Mouse (Mus musculus): ENCODE data around the gene Eif4a3. TPM values are rescaled to one million over a fixed set of nuclear protein-coding genes. Genes with fewer than 3 reads are reported as not detected.
"Not testable (repeated sequence)": the region's sequence is repeated elsewhere in the genome, so short reads cannot be mapped to it uniquely, and the experiment has no call there.

Eif4a3 gene
- polyA plus RNA-seq, 1 experiment from 2014 or later = 385 TPM

- H3K4me2 ChIP-seq; ATAC-seq (ENCODE audit: insufficient number of reproducible peaks, insufficient read depth, low FRiP score, low TSS enrichment, low read depth); H3K9ac ChIP-seq; H3K27ac ChIP-seq; H3K9me3 ChIP-seq; H3K4me1 ChIP-seq; H3K4me3 ChIP-seq; H3K27me3 ChIP-seq: not testable (repeated sequence)
- peaks cover 97% of the 10 kb centered on the region for H3K36me3 ChIP-seq
- 95% methylated on average over 8 of the region's 8 CpGs for WGBS
Observed at GRCm38 (mm10) chr11:119292861-119293260, 7.0 kb downstream of the Eif4a3 start.

- Histone ChIP-seq H3K27ac (no peak overlapping the region), H3K9ac (no peak overlapping the region), H3K4me3 (no peak overlapping the region), H3K9me3 (peaks cover 2% of the 10 kb centered on the region; the same call in 1 of the 2 replicates), H3K36me3 (peaks cover 90% of the 10 kb centered on the region), H3K4me1 (peaks cover 7% of the 10 kb centered on the region), H3K27me3 (no peaks in the 10 kb centered on the region), H3K4me2 (no peak overlapping the region)
- no peak for ATAC-seq (ENCODE audit: insufficient number of reproducible peaks, insufficient read depth, low FRiP score, low TSS enrichment, low read depth)
- 88% methylated on average over 20 of the region's 20 CpGs for WGBS
Observed at GRCm38 (mm10) chr11:119287207-119287992, 12.5 kb downstream of the Eif4a3 start.

GRCm38 (mm10) chr11:119285791-119286527 lies 13.9 kb downstream of the Eif4a3 start:
- WGBS = 56% methylated on average over 9 of the region's 9 CpGs
- no peak overlapping the region for H3K4me3 ChIP-seq
- H3K36me3 ChIP-seq = peaks cover 89% of the 10 kb centered on the region
- no peak overlapping the region for H3K9ac ChIP-seq
- no peaks in the 10 kb centered on the region for H3K27me3 ChIP-seq
- no peak overlapping the region; the same call in 1 of the 2 replicates for H3K27ac ChIP-seq
- no peak for ATAC-seq (ENCODE audit: insufficient number of reproducible peaks, insufficient read depth, low FRiP score, low TSS enrichment, low read depth)
- no peak overlapping the region for H3K4me2 ChIP-seq
- peaks cover 7% of the 10 kb centered on the region for H3K4me1 ChIP-seq
- no peaks in the 10 kb centered on the region for H3K9me3 ChIP-seq

GRCm38 (mm10) chr11:119281030-119281429 lies 18.9 kb downstream of the Eif4a3 start:
- Histone ChIP-seq H3K4me2 (no peak overlapping the region), H3K27me3 (no peaks in the 10 kb centered on the region), H3K27ac (no peak overlapping the region), H3K4me1 (peaks cover 2% of the 10 kb centered on the region), H3K4me3 (no peak overlapping the region), H3K9ac (no peak overlapping the region), H3K36me3 (peaks cover 87% of the 10 kb centered on the region), H3K9me3 (no peaks in the 10 kb centered on the region)
- WGBS = 82% methylated on average over 15 of the region's 15 CpGs
- ATAC-seq (ENCODE audit: insufficient number of reproducible peaks, insufficient read depth, low FRiP score, low TSS enrichment, low read depth) = no peak

- Histone ChIP-seq H3K9me3 (no peaks in the 10 kb centered on the region), H3K36me3 (peaks cover 73% of the 10 kb centered on the region)
- 87% methylated on average over 8 of the region's 8 CpGs for WGBS
Observed at GRCm38 (mm10) chr11:119273186-119273930, 26.5 kb downstream of the Eif4a3 start.

GRCm38 (mm10) chr11:119272492-119272891 lies 27.4 kb downstream of the Eif4a3 start:
- not testable (repeated sequence) for H3K4me2 ChIP-seq; H3K4me3 ChIP-seq; H3K9ac ChIP-seq; H3K27ac ChIP-seq; H3K27me3 ChIP-seq; H3K9me3 ChIP-seq; ATAC-seq (ENCODE audit: insufficient number of reproducible peaks, insufficient read depth, low FRiP score, low TSS enrichment, low read depth)
- Histone ChIP-seq H3K4me1 (peaks cover 11% of the 10 kb centered on the region), H3K36me3 (peaks cover 64% of the 10 kb centered on the region)
- WGBS = 72% methylated on average over 3 of the region's 3 CpGs

More at GRCm38 (mm10) chr11:119273186-119273930, 26.5 kb downstream of the Eif4a3 start:
- no peaks in the 10 kb centered on the region for H3K27me3 ChIP-seq
- H3K4me2 ChIP-seq = no peak overlapping the region
- ATAC-seq (ENCODE audit: insufficient number of reproducible peaks, insufficient read depth, low FRiP score, low TSS enrichment, low read depth) = no peak; the same call in 1 of the 2 replicates
- H3K27ac ChIP-seq = no peak overlapping the region
- no peak overlapping the region for H3K4me3 ChIP-seq
- no peak overlapping the region for H3K9ac ChIP-seq
- peaks cover 7% of the 10 kb centered on the region for H3K4me1 ChIP-seq

GRCm38 (mm10) chr11:119268557-119269195 lies 31.2 kb downstream of the Eif4a3 start:
- ATAC-seq (ENCODE audit: insufficient number of reproducible peaks, insufficient read depth, low FRiP score, low TSS enrichment, low read depth) = no peak
- Histone ChIP-seq H3K27ac (no peak overlapping the region), H3K27me3 (no peaks in the 10 kb centered on the region), H3K36me3 (peaks cover 38% of the 10 kb centered on the region), H3K4me3 (peak overlapping the region; percentile 73), H3K4me2 (peak overlapping the region; percentile 80), H3K9me3 (no peaks in the 10 kb centered on the region), H3K9ac (peak overlapping the region; percentile 83), H3K4me1 (peaks cover 14% of the 10 kb centered on the region)
- 79% methylated on average over 16 of the region's 16 CpGs for WGBS

- Histone ChIP-seq H3K9me3 (no peaks in the 10 kb centered on the region), H3K4me3 (peak within 1 kb of the TSS; percentile 73), H3K9ac (peak within 1 kb of the TSS; percentile 83), H3K27ac (no peak within 1 kb of the TSS), H3K36me3 (peaks cover 31% of the 10 kb centered on the region), H3K4me2 (peak within 1 kb of the TSS; percentile 80), H3K27me3 (no peaks in the 10 kb centered on the region), H3K4me1 (peaks cover 14% of the 10 kb centered on the region)
- 3% methylated on average over 52 of the region's 52 CpGs for whole genome bisulfite sequencing
- ATAC-seq (ENCODE audit: insufficient number of reproducible peaks, insufficient read depth, low FRiP score, low TSS enrichment, low read depth) = peak; percentile 70; the same call in 1 of the 2 replicates
Observed at GRCm38 (mm10) chr11:119267768-119268556, 31.9 kb downstream of the Eif4a3 start, which contains the start of gene Gaa. Gaa (plus strand) TSS chr11:119267887.

- ATAC-seq (ENCODE audit: insufficient number of reproducible peaks, insufficient read depth, low FRiP score, low TSS enrichment, low read depth) = no peak
- Histone ChIP-seq H3K4me1 (peaks cover 14% of the 10 kb centered on the region), H3K4me2 (peak overlapping the region; percentile 80), H3K27ac (no peak overlapping the region), H3K4me3 (peak overlapping the region; percentile 73; the same call in 1 of the 2 replicates), H3K27me3 (no peaks in the 10 kb centered on the region), H3K9ac (peak overlapping the region; percentile 83; the same call in 1 of the 2 replicates), H3K9me3 (no peaks in the 10 kb centered on the region), H3K36me3 (peaks cover 25% of the 10 kb centered on the region)
- 47% methylated on average over 6 of the region's 6 CpGs for WGBS
Observed at GRCm38 (mm10) chr11:119267241-119267674, 32.6 kb downstream of the Eif4a3 start.

- no peak overlapping the region for H3K4me3 ChIP-seq
- no peak overlapping the region for H3K27ac ChIP-seq
- 75% methylated on average over 7 of the region's 7 CpGs for WGBS
- H3K9ac ChIP-seq = no peak overlapping the region
- H3K4me2 ChIP-seq = no peak overlapping the region
- no peak for ATAC-seq (ENCODE audit: insufficient number of reproducible peaks, insufficient read depth, low FRiP score, low TSS enrichment, low read depth)
- H3K9me3 ChIP-seq = no peaks in the 10 kb centered on the region
- no peaks in the 10 kb centered on the region for H3K27me3 ChIP-seq
- H3K36me3 ChIP-seq = peaks cover 17% of the 10 kb centered on the region
- H3K4me1 ChIP-seq = peaks cover 14% of the 10 kb centered on the region
Observed at GRCm38 (mm10) chr11:119265811-119266210, 34.1 kb downstream of the Eif4a3 start.
